Comparison of ENCODE assay signal across 10 mouse cellular contexts in genomic region chr2:17405899-17406531, GRCm38 (mm10).
"Had no signal": no experiment of that assay in that cellular context is flagged by ENCODE, and none has a peak within 500 bp of the region (broad histone marks: within the 10 kb centered on the region; RNA-seq: fewer than 3 reads in every experiment).

No protein-coding gene starts in this region.

- H3K4me3 ChIP-seq: limb, embryonic 13.5 days; liver, embryonic 12.5 days; midbrain, embryonic 10.5 days; midbrain, embryonic 15.5 days; neural tube, embryonic 12.5 days had no signal

- H3K27me3 ChIP-seq: limb, embryonic 13.5 days; liver, embryonic 12.5 days; midbrain, embryonic 15.5 days; neural tube, embryonic 12.5 days had no signal

- H3K4me1 ChIP-seq: limb, embryonic 13.5 days; liver, embryonic 12.5 days; midbrain, embryonic 15.5 days; neural tube, embryonic 12.5 days had no signal

- ATAC-seq: liver, embryonic 12.5 days; midbrain, embryonic 15.5 days had no signal

- H3K9me3 ChIP-seq: limb, embryonic 13.5 days; liver, embryonic 12.5 days; midbrain, embryonic 10.5 days; midbrain, embryonic 15.5 days; neural tube, embryonic 12.5 days had no signal

- H3K9ac ChIP-seq: limb, embryonic 13.5 days; liver, embryonic 12.5 days; midbrain, embryonic 15.5 days; neural tube, embryonic 12.5 days had no signal

- DNase-seq: kidney, adult 2 months; kidney, postnatal 14 days; left cerebral cortex, postnatal 4 days; thymus, adult 18-20 months; thymus, postnatal 14 days had no signal

- H3K36me3 ChIP-seq: limb, embryonic 13.5 days; liver, embryonic 12.5 days; midbrain, embryonic 10.5 days; midbrain, embryonic 15.5 days; neural tube, embryonic 12.5 days had no signal

- H3K27ac ChIP-seq: limb, embryonic 13.5 days; liver, embryonic 12.5 days; midbrain, embryonic 10.5 days; midbrain, embryonic 15.5 days; neural tube, embryonic 12.5 days had no signal

- H3K4me2 ChIP-seq: limb, embryonic 13.5 days; liver, embryonic 12.5 days; midbrain, embryonic 15.5 days; neural tube, embryonic 12.5 days had no signal
